8 mouse cellular contexts compared by ENCODE assay signal in the genomic region with DNA sequence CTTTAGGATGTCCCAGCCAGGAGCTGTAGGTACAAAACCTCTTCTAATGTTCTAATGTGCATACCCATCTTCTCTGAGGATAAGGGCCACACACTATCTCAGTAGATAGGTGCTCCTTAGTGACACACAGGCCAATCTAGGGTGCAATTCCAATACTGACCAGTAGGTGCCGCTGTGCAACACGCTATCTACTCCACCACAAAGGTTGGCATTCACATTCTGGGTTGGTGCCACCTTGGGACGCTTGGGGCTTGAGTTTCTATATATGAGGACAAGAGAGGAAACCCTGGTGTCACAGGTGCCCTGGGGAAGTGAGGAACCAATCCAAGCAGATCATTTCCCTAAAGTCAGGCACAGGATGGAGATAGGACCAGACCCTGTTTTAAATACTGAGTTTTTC. TPM values are rescaled to one million over a fixed set of nuclear protein-coding genes. Genes with fewer than 3 reads are reported as not detected.
DNase-seq lines count a peak whose midpoint lies in the region; ATAC-seq and TF ChIP-seq lines count a peak whose summit lies in the region.

No protein-coding gene starts in this region.

- no peaks in the 10 kb centered on the region for H3K27me3 ChIP-seq in liver, embryonic 14.5 days (ENCODE audit: control insufficient read depth, insufficient read depth, low read length)

- H3K9ac ChIP-seq in liver, embryonic 14.5 days (replicated peaks): no peak overlapping the region

- peak; percentile 74 to 77 for DNase-seq in B cell, adult 2 months
- DNase-seq in adrenal gland, postnatal 10 days: peak; percentile 92
- peak; percentile 69 for DNase-seq in embryo, embryonic 11.5 days (ENCODE audit: low read depth, low spot score)
- DNase-seq in gastrocnemius, postnatal 36 days: peak; percentile 71
- peak; percentile 90 for DNase-seq in kidney, postnatal 10 days
- DNase-seq in liver, embryonic 14.5 days (ENCODE audit: low read depth in 3 of 3, low spot score in 3 of 3): peak; percentile 29 to 41 (median 32)
- DNase-seq in testis, postnatal 14 days (ENCODE audit: low spot score): peak; percentile 71

- H3K9me3 ChIP-seq in liver, embryonic 14.5 days (ENCODE audit: control insufficient read depth, low read length): no peaks in the 10 kb centered on the region

- no peaks in the 10 kb centered on the region for H3K4me1 ChIP-seq in liver, embryonic 14.5 days (replicated peaks; ENCODE audit: control insufficient read depth in 2 of 2, insufficient read depth in 2 of 2, low read length in 1 of 2)

- TF ChIP-seq CTCF in liver, embryonic 14.5 days (IDR thresholded peaks at IDR 0.05; ENCODE audit: low read depth): peak; percentile 99

- no peak for TF ChIP-seq EP300 in liver, embryonic 14.5 days (IDR thresholded peaks at IDR 0.05; ENCODE audit: low read depth)

- H3K4me3 ChIP-seq in liver, embryonic 14.5 days (ENCODE audit: insufficient read depth in 1 of 2, low read depth in 2 of 2, low read length in 2 of 2): no peak overlapping the region

- ATAC-seq in liver, embryonic 14.5 days (ENCODE audit: insufficient read depth): no peak
- 0 out of 2 replicates have a peak, but pooled peaks have one; percentile 32 for ATAC-seq in neutrophil, adult 5-6 weeks (ENCODE audit: extremely low read depth, insufficient number of reproducible peaks, low FRiP score, poor library complexity, severe bottlenecking)

- H3K4me2 ChIP-seq in liver, embryonic 14.5 days (ENCODE audit: low read depth): no peak overlapping the region

- 1% methylated on average over 3 of the region's 3 CpGs for WGBS in liver, embryonic 14.5 days (ENCODE audit: insufficient replicate concordance)

- H3K36me3 ChIP-seq in liver, embryonic 14.5 days (replicated peaks; ENCODE audit: control insufficient read depth, insufficient read depth, low read depth): no peaks in the 10 kb centered on the region

- H3K27ac ChIP-seq in liver, embryonic 14.5 days: no peak overlapping the region

- intact Hi-C loops in gastrocnemius, postnatal 36 days (cut with DNase I): loop anchor here (1.0 kb wide), 1 partner anchor 163 kb away; no protein-coding TSS in a partner anchor

RNA-seq across cellular contexts. Expression of a gene that starts 56.1 kb away (rescaled TPM):
- not detected for total RNA-seq in adrenal gland, postnatal 10 days (2021)
- not detected for total RNA-seq in gastrocnemius, postnatal 36 days (2021)
- polyA plus RNA-seq in liver, embryonic 14.5 days (2012; rRNA removed): 0.01 TPM in 1 of 2 replicates, not detected in the other
- not detected in 2 replicates for polyA plus RNA-seq in liver, embryonic 14.5 days (2014; fragmentation: Nextera tagmentation; extraction: Ambion mirVana)
- total RNA-seq in neutrophil, adult 5-6 weeks (2017): not detected in 2 replicates

Comparison
In these comparisons a context has a peak if more than half of its experiments do, and no peak if none do; other contexts are left out.
1. DNase-seq: peak in every context shown above with its lines; median percentile 92 in adrenal gland, postnatal 10 days; 90 in kidney, postnatal 10 days; 76 in B cell, adult 2 months; 71 in gastrocnemius, postnatal 36 days; 71 in testis, postnatal 14 days; 69 in embryo, embryonic 11.5 days; 32 in liver, embryonic 14.5 days.